Mouse (Mus musculus): ENCODE results near the gene Fbxo6. TPM values are rescaled to one million over a fixed set of nuclear protein-coding genes. Genes with fewer than 3 reads are reported as not detected.

Gene Fbxo6
- polyA plus RNA-seq, 1 experiment from 2014 or later: 28.1 TPM

DNA sequence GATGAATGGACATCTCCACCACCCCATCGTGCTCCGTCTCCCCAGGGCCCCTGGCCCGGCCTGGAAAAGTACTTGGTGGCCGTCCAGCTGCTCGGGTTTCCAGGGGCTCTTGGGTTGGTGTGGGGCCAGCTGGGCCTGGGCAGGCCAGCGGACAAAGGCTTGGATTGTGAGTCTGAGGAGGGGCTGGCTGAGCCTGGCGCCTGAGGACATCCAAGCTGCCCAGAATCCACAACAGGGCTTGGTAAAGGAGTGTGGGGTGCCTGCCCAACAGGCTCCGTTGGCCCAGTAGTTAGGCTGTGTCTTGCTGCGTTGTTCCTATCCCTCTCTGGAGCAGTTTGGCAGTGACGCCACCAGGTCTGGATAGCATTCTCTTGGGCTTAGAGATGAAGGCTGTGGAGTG, 14.5 kb upstream of the Fbxo6 start:
- no peak for TF ChIP-seq EP300 (optimal IDR thresholded peaks at IDR 0.05)
- no peaks in the 10 kb centered on the region for H3K4me1 ChIP-seq (replicated peaks; ENCODE audit: control insufficient read depth, insufficient read depth)
- no peak for ATAC-seq (ENCODE audit: low FRiP score, low TSS enrichment)
- DNase-seq (ENCODE audit: low spot score): no peak
- peaks cover 25% of the 10 kb centered on the region for H3K27me3 ChIP-seq (ENCODE audit: control insufficient read depth, insufficient read depth, low read length)
- H3K27ac ChIP-seq (replicated peaks): no peak overlapping the region
- no peak overlapping the region for H3K4me2 ChIP-seq (replicated peaks; ENCODE audit: low read depth)
- no peak overlapping the region for H3K4me3 ChIP-seq (ENCODE audit: low read depth, low read length)
- H3K9ac ChIP-seq (ENCODE audit: low read length): no peak overlapping the region
- H3K9me3 ChIP-seq (ENCODE audit: control insufficient read depth, low read length): no peaks in the 10 kb centered on the region
- no peaks in the 10 kb centered on the region for H3K36me3 ChIP-seq (ENCODE audit: control insufficient read depth, insufficient read depth, low read length)
- WGBS: 8% methylated on average over 10 of the region's 10 CpGs

GRCm38 (mm10) chr4:148165551-148165950, 13.6 kb upstream of the Fbxo6 start:
- TF ChIP-seq EP300 (optimal IDR thresholded peaks at IDR 0.05) (no peak), CTCF (IDR thresholded peaks at IDR 0.05; ENCODE audit: low read depth) (no peak)
- 7% methylated on average over 17 of the region's 17 CpGs for WGBS
- DNase-seq (ENCODE audit: low spot score): no peak
- Histone ChIP-seq H3K36me3 (ENCODE audit: control insufficient read depth, insufficient read depth, low read length) (no peaks in the 10 kb centered on the region), H3K4me3 (ENCODE audit: low read depth, low read length) (no peak overlapping the region), H3K4me1 (replicated peaks; ENCODE audit: control insufficient read depth, insufficient read depth) (no peaks in the 10 kb centered on the region), H3K9ac (ENCODE audit: low read length) (no peak overlapping the region), H3K27me3 (ENCODE audit: control insufficient read depth, insufficient read depth, low read length) (peaks cover 28% of the 10 kb centered on the region), H3K27ac (replicated peaks) (no peak overlapping the region), H3K4me2 (replicated peaks; ENCODE audit: low read depth) (no peak overlapping the region), H3K9me3 (ENCODE audit: control insufficient read depth, low read length) (no peaks in the 10 kb centered on the region)
- ATAC-seq (ENCODE audit: low FRiP score, low TSS enrichment): no peak

DNA sequence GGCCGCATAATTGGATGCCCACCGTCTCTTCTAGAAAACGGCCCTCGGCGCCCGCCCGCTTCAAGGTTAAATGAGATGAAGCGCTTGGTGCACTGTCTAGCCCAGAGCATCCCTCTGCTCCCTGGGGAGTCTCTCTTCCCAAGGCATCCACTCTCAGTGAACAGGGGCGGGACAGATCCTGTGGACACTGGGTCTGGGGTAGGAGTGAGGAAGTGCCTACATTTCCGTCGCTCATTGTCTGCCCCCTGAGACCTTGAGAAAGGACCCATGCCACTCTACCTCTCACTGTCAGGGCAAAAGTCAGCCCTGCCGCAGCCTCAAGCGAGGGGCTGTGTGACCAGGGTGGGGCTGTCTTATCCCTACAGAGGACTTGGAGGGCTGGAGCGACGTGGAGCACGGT, 12.5 kb upstream of the Fbxo6 start:
- H3K4me1 ChIP-seq (replicated peaks; ENCODE audit: control insufficient read depth, insufficient read depth): no peaks in the 10 kb centered on the region
- H3K27ac ChIP-seq (replicated peaks): no peak overlapping the region
- no peaks in the 10 kb centered on the region for H3K36me3 ChIP-seq (ENCODE audit: control insufficient read depth, insufficient read depth, low read length)
- no peak for ATAC-seq (ENCODE audit: low FRiP score, low TSS enrichment)
- H3K4me2 ChIP-seq (replicated peaks; ENCODE audit: low read depth): peak overlapping the region; percentile 45; the same call in 1 of the 2 replicates
- no peak for DNase-seq (ENCODE audit: low spot score)
- WGBS: 2% methylated on average over 16 of the region's 16 CpGs
- peaks cover 24% of the 10 kb centered on the region for H3K27me3 ChIP-seq (ENCODE audit: control insufficient read depth, insufficient read depth, low read length)
- TF ChIP-seq CTCF (IDR thresholded peaks at IDR 0.05; ENCODE audit: low read depth): no peak
- TF ChIP-seq EP300 (optimal IDR thresholded peaks at IDR 0.05): no peak
- H3K4me3 ChIP-seq (ENCODE audit: low read depth, low read length): no peak overlapping the region
- H3K9me3 ChIP-seq (ENCODE audit: control insufficient read depth, low read length): no peaks in the 10 kb centered on the region
- no peak overlapping the region for H3K9ac ChIP-seq (ENCODE audit: low read length)

DNA sequence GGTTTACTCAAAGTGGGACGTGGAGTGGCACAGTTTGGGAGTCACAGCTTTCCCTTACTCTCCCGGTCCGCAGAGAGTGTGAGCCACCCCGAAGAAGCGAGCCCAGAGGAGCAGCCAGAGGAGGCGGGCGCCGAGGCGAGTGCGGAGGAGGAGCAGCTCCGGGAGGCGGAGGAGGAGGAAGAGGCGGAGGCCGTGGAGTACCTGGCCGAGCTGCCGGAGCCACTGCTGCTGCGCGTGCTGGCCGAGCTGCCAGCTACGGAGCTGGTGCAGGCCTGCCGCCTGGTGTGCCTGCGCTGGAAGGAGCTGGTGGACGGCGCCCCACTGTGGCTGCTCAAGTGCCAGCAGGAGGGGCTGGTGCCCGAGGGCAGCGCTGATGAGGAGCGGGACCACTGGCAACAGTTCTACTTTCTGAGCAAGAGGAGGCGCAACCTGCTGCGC, 12.1 kb upstream of the Fbxo6 start:
- under 1% methylated on average over 29 of the region's 29 CpGs for WGBS
- H3K9ac ChIP-seq (ENCODE audit: low read length): no peak overlapping the region
- H3K27ac ChIP-seq (replicated peaks): no peak overlapping the region
- peaks cover 24% of the 10 kb centered on the region for H3K27me3 ChIP-seq (ENCODE audit: control insufficient read depth, insufficient read depth, low read length)
- peak overlapping the region; percentile 45 for H3K4me2 ChIP-seq (replicated peaks; ENCODE audit: low read depth)
- peak overlapping the region; percentile 25; the same call in 1 of the 2 replicates for H3K4me3 ChIP-seq (ENCODE audit: low read depth, low read length)
- H3K4me1 ChIP-seq (replicated peaks; ENCODE audit: control insufficient read depth, insufficient read depth): no peaks in the 10 kb centered on the region
- TF ChIP-seq CTCF (IDR thresholded peaks at IDR 0.05; ENCODE audit: low read depth) (peak; percentile 89), EP300 (optimal IDR thresholded peaks at IDR 0.05) (no peak)
- H3K9me3 ChIP-seq (ENCODE audit: control insufficient read depth, low read length): no peaks in the 10 kb centered on the region
- peak; percentile 89 for DNase-seq (ENCODE audit: low spot score)
- peak; percentile 77 for ATAC-seq (ENCODE audit: low FRiP score, low TSS enrichment)
- H3K36me3 ChIP-seq (ENCODE audit: control insufficient read depth, insufficient read depth, low read length): no peaks in the 10 kb centered on the region

- no peaks in the 10 kb centered on the region for H3K9me3 ChIP-seq (ENCODE audit: control insufficient read depth, low read length)
- H3K9ac ChIP-seq (ENCODE audit: low read length): peak within 1 kb of the TSS; percentile 71
- no peak for DNase-seq (ENCODE audit: low spot score)
- peak within 1 kb of the TSS; percentile 59 for H3K4me3 ChIP-seq (ENCODE audit: low read depth, low read length)
- TF ChIP-seq EP300 (optimal IDR thresholded peaks at IDR 0.05) (no peak), CTCF (IDR thresholded peaks at IDR 0.05; ENCODE audit: low read depth) (no peak)
- peak; percentile 46 for ATAC-seq (ENCODE audit: low FRiP score, low TSS enrichment)
- H3K4me2 ChIP-seq (replicated peaks; ENCODE audit: low read depth): peak within 1 kb of the TSS; percentile 99
- peaks cover 16% of the 10 kb centered on the region for H3K27me3 ChIP-seq (ENCODE audit: control insufficient read depth, insufficient read depth, low read length)
- 1% methylated on average over 40 of the region's 43 CpGs for WGBS
- H3K27ac ChIP-seq (replicated peaks): peak within 1 kb of the TSS; percentile 35; the same call in 1 of the 2 replicates
- H3K4me1 ChIP-seq (replicated peaks; ENCODE audit: control insufficient read depth, insufficient read depth): no peaks in the 10 kb centered on the region
- H3K36me3 ChIP-seq (ENCODE audit: control insufficient read depth, insufficient read depth, low read length): no peaks in the 10 kb centered on the region
Observed at GRCm38 (mm10) chr4:148160436-148161390, 8.8 kb upstream of the Fbxo6 start, which contains the start of the genes Fbxo44 and Fbxo2. Fbxo44 (minus strand) TSS chr4:148160482. Fbxo2 (plus strand) TSS chr4:148160621.
